Mouse (Mus musculus) lung, postnatal 0 days (tissue): ENCODE measurements around the gene Msi2.

Experiments
- CTCF ChIP-seq: IDR thresholded peaks from 2 replicates; pipeline ENCODE4 v1.5.1; 2016; ENCODE audit warnings: antibody characterized with exemption, mild to moderate bottlenecking
- EP300 ChIP-seq: IDR thresholded peaks from 2 replicates; pipeline ENCODE4 v1.6.1; 2016; ENCODE audit warnings: antibody characterized with exemption, mild to moderate bottlenecking, control low read depth

DNA sequence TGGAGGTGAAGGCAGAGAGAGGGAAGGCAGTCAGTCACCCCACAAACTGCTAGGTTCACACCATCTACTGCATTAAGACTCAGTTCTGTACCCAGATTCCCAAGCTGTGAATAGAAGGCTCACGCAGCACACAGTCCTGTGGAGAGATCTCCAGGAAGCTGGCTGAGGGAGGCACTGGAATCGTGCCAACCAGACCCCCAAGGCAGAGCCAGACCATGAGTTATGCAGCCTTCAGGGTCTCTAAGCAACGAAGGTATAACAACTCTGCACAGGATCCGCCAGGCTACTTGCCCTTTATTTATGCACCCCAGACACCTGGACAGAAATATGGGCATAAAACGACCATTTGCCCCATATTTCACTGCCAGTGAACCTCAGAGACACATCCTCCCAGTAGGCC, 69.9 kb downstream of the Msi2 start:
- TF ChIP-seq EP300 (no peak), CTCF (no peak)
